Mouse (Mus musculus): ENCODE results near the gene Cap2. TPM values are rescaled to one million over a fixed set of nuclear protein-coding genes. Genes with fewer than 3 reads are reported as not detected.

Cap2 gene
- polyA plus RNA-seq, 1 experiment: not detected

DNA sequence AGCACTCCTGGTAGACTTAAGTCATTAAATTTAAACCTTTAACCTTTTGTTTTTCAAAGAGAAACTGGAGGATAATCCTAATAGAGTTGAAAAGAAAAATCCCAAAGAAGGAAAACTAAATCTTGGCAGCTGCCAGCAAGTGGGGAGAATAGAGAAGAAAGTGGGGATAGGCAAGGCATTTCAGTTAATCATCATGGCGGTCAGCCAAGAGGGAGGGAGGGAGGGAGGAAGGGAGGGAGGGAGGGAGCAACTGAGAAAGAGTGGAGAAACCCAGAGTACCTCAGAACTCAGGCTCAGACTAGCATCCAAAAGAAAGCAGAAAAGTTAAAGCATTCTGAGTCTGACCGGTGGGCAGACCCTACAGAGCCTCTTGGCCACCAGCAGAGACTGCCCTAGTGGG, 99.7 kb downstream of the Cap2 start:
- no peak overlapping the region for H3K4me3 ChIP-seq (replicated peaks)
- no peaks in the 10 kb centered on the region for H3K4me1 ChIP-seq (ENCODE audit: control insufficient read depth)
- no peaks in the 10 kb centered on the region for H3K9me3 ChIP-seq (ENCODE audit: control insufficient read depth, low read length)
- H3K36me3 ChIP-seq (ENCODE audit: control insufficient read depth): no peaks in the 10 kb centered on the region
- no peaks in the 10 kb centered on the region for H3K27me3 ChIP-seq (ENCODE audit: control insufficient read depth)
- TF ChIP-seq GATA1 (IDR thresholded peaks at IDR 0.05; ENCODE audit: low read length): no peak
- TF ChIP-seq TAL1 (IDR thresholded peaks at IDR 0.05; ENCODE audit: low read length): no peak

DNA sequence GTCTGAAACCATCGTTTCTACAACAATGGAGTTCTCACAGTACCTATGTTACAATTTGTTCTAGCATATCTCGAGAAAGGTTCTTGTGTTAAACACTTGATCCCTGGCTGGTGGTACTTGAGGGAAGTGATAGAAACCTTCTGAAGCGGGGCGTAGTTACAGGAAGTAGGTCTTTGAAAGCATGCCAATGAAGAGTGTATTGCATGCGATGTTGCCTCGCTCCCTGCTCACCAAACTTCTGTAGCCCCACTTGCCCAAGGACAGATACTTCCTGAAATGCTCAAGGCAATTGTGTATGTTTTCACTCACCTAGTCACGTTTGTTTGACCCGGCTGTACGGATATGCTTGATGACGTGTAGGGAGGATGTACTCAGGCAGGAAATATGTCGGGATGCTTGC, 101.0 kb downstream of the Cap2 start:
- TF ChIP-seq GATA1 (IDR thresholded peaks at IDR 0.05; ENCODE audit: low read length): no peak
- TF ChIP-seq TAL1 (IDR thresholded peaks at IDR 0.05; ENCODE audit: low read length): no peak
- no peaks in the 10 kb centered on the region for H3K4me1 ChIP-seq (ENCODE audit: control insufficient read depth)
- no peaks in the 10 kb centered on the region for H3K9me3 ChIP-seq (ENCODE audit: control insufficient read depth, low read length)
- no peaks in the 10 kb centered on the region for H3K27me3 ChIP-seq (ENCODE audit: control insufficient read depth)
- H3K4me3 ChIP-seq (replicated peaks): no peak overlapping the region
- H3K36me3 ChIP-seq (ENCODE audit: control insufficient read depth): no peaks in the 10 kb centered on the region

DNA sequence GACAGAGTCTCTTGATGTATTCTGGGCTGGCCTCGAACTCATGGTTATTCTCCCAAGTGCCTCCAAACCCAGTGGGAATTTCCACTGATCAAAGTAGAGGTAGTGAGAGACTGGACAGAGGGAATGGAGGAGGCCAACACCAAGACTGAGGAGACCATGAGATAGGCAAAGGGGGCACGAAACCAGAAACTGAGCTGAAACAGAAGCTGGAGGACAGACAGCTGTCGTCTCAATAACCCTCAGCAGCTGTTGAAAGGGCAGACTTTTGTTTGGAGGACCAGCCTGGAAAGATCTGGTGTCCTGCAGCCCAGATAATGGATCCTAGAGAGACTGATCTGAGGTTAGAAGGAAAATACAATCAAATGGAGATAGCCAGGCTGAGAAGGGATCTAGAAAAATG, 109.4 kb downstream of the Cap2 start:
- Histone ChIP-seq H3K9me3 (ENCODE audit: control insufficient read depth, low read length) (no peaks in the 10 kb centered on the region), H3K4me3 (replicated peaks) (no peak overlapping the region), H3K36me3 (ENCODE audit: control insufficient read depth) (no peaks in the 10 kb centered on the region), H3K4me1 (ENCODE audit: control insufficient read depth) (no peaks in the 10 kb centered on the region), H3K27me3 (ENCODE audit: control insufficient read depth) (no peaks in the 10 kb centered on the region)
- TF ChIP-seq TAL1 (IDR thresholded peaks at IDR 0.05; ENCODE audit: low read length) (no peak), GATA1 (IDR thresholded peaks at IDR 0.05; ENCODE audit: low read length) (no peak)

DNA sequence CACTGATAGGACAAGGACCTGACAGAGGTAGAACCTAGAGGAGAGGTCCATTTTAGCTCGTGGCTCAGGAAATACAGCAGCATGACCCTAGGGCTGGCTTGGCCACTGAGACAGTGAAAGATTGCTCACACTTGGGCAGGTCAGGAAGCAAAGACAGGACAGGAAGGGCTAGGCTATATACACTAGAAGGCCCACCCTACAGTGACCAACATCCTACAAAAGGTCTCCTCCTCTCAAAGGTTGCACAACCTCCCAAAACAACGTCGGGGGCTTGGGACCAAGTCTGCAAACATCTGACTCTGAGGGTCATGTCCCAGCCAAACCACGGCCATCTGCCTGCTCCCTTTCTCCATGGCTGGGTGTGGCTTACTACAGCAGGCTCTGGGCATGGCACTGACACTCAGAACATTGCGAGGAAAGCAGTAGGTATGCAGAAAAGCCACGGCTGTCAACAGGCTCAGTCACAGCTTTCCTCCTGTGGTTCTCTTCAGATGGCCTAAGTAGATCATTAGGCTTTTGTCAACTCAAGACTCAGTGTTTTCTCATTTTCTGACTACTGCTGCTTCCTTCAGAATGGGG, 112.1 kb downstream of the Cap2 start:
- Histone ChIP-seq H3K36me3 (ENCODE audit: control insufficient read depth) (no peaks in the 10 kb centered on the region), H3K4me3 (replicated peaks) (no peak overlapping the region), H3K27me3 (ENCODE audit: control insufficient read depth) (no peaks in the 10 kb centered on the region), H3K9me3 (ENCODE audit: control insufficient read depth, low read length) (no peaks in the 10 kb centered on the region), H3K4me1 (ENCODE audit: control insufficient read depth) (no peaks in the 10 kb centered on the region)
- no peak for TF ChIP-seq TAL1 (IDR thresholded peaks at IDR 0.05; ENCODE audit: low read length)
- TF ChIP-seq GATA1 (IDR thresholded peaks at IDR 0.05; ENCODE audit: low read length): no peak

DNA sequence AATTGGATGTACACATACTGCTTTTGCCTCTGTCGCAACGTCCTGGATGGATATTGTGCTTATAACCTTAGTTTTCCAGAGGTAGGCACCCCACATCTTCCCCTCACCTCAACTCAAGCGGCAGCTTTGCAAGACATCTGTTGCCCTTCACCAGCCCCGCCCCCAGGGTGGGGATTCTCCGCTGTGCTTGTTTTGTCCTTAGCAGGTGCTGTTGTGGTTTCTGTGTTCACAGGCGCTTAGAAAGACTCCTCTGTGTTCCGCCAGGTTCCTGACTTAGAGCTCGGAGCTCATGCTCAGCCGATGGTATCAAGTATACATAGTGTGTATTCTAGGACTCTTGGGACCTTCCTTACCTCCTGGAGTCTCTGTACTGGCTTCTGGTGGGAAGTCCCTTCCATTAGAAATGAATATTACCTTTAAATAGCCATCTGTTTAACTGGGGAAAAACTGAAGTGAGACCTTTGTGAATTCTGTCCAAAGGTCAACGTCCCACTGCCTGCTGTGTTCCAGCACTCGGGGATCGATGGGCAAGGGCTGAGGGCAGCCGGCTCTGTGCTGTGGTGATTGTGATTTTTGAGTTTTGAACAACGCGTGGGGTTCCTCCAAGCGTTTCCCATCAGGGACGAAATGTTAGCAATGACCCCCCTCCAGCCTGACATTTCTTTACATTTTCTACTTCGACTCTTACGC, 115.2 kb downstream of the Cap2 start:
- no peaks in the 10 kb centered on the region for H3K36me3 ChIP-seq (ENCODE audit: control insufficient read depth)
- H3K4me1 ChIP-seq (ENCODE audit: control insufficient read depth): no peaks in the 10 kb centered on the region
- no peak for TF ChIP-seq TAL1 (IDR thresholded peaks at IDR 0.05; ENCODE audit: low read length)
- TF ChIP-seq GATA1 (IDR thresholded peaks at IDR 0.05; ENCODE audit: low read length): no peak
- no peaks in the 10 kb centered on the region for H3K27me3 ChIP-seq (ENCODE audit: control insufficient read depth)
- H3K9me3 ChIP-seq (ENCODE audit: control insufficient read depth, low read length): no peaks in the 10 kb centered on the region
- no peak overlapping the region for H3K4me3 ChIP-seq (replicated peaks)

DNA sequence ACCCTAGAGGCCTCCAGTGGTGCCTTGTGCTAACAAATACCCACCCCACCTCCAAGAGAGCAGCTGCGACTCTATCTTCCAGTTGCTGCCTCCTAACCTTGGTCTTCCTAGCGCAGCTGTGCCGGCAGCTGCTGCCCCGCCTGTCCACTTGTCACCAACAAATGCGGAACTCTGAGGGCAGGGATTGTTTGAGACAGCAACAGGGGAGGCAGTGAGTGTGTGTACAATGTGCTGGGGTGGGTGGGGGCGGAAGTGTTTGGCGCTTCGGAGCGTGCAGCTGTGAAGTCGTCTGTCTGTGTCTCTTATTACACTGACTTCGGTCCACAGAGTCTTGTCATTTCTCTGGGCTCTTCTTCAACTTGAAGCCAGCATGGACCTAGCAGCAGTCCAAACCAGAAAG, 118.0 kb downstream of the Cap2 start:
- no peak for TF ChIP-seq GATA1 (IDR thresholded peaks at IDR 0.05; ENCODE audit: low read length)

DNA sequence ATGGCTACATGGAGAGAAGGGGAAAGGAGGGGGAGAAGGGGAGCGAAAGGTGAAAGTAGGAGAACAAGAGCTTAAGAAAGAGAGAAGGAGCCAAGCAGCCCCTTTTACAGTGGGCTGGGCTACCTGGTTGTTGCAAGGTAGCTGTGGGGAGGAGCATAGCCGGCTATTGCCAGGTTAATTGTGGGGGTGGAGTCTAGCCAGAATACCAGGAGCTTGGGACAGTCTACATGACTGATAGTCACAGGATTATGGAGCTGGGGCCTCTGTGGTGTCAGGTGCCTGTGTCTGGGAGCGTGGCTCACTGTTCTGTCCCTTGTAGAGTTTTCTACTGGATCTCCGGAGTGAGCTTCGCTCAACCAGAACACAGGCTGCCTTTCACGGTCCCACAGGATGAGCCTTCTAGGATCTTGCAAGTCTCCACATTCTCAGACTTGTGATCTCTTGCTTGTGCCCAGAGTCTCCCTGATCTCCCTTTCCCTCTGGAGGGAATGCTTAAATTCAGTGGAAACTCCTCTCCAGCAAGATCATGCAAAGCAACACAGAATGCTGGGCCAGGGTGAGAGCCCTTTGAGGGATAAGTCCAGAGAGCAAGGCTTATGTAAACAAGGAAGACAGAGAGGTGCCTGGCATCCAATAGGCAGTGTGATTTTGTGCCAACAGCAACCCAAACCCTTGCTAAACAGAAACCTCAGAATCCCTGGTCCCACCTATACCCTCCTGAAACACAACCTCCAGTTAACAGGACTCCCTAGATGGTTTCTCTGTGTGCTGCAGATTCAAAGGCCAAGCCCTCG, 119.5 kb downstream of the Cap2 start:
- Histone ChIP-seq H3K27me3 (ENCODE audit: control insufficient read depth) (no peaks in the 10 kb centered on the region), H3K4me3 (replicated peaks) (no peak overlapping the region), H3K9me3 (ENCODE audit: control insufficient read depth, low read length) (no peaks in the 10 kb centered on the region), H3K4me1 (ENCODE audit: control insufficient read depth) (no peaks in the 10 kb centered on the region), H3K36me3 (ENCODE audit: control insufficient read depth) (no peaks in the 10 kb centered on the region)
- no peak for TF ChIP-seq GATA1 (IDR thresholded peaks at IDR 0.05; ENCODE audit: low read length)
- no peak for TF ChIP-seq TAL1 (IDR thresholded peaks at IDR 0.05; ENCODE audit: low read length)

More for the DNA sequence above, 118.0 kb downstream of the Cap2 start:
- Histone ChIP-seq H3K9me3 (ENCODE audit: control insufficient read depth, low read length) (no peaks in the 10 kb centered on the region), H3K36me3 (ENCODE audit: control insufficient read depth) (no peaks in the 10 kb centered on the region), H3K4me1 (ENCODE audit: control insufficient read depth) (no peaks in the 10 kb centered on the region), H3K27me3 (ENCODE audit: control insufficient read depth) (no peaks in the 10 kb centered on the region), H3K4me3 (replicated peaks) (no peak overlapping the region)

DNA sequence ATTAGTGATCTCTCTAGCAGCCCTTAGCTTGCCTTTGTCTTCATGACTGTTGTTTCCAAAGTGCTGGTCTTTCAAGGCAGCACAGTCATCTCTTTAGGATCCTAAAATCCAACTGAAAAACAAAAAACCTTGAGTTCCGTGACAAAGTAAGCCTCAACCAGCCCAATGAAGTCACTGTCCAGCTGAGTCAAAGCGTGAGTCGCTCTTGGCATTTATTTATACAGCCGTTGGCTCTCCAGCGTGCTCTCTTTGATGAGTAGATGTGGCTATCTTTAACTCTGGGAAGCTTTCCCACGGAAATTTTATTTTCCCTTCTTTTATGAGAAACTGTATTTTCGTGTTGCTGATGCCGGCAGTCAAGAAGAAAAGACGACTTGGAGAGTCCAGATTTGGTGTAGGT, 125.0 kb downstream of the Cap2 start:
- H3K9me3 ChIP-seq (ENCODE audit: control insufficient read depth, low read length): no peaks in the 10 kb centered on the region
- H3K4me3 ChIP-seq (replicated peaks): no peak overlapping the region
- TF ChIP-seq TAL1 (IDR thresholded peaks at IDR 0.05; ENCODE audit: low read length) (no peak), GATA1 (IDR thresholded peaks at IDR 0.05; ENCODE audit: low read length) (no peak)
- H3K27me3 ChIP-seq (ENCODE audit: control insufficient read depth): no peaks in the 10 kb centered on the region
- H3K4me1 ChIP-seq (ENCODE audit: control insufficient read depth): no peaks in the 10 kb centered on the region
- H3K36me3 ChIP-seq (ENCODE audit: control insufficient read depth): no peaks in the 10 kb centered on the region

DNA sequence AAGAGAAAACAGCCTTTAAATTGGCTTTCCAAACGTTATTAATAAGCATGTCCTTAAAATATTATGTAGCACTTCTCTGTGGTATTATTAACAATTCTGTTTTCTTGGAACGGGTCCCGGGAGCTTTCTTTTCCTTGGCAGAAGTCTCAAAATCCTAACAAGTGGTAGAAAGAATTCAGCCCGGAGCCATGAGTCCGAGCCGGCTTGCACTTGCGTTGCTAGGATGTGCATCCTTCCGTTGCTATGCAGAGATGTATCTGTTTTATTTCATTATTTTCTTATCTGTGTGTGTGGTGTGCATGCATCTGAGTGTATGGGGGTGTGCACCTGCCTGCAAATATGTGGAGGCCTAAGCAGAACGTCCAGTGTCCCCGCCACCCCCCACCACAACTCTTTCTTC, 126.2 kb downstream of the Cap2 start:
- Histone ChIP-seq H3K36me3 (ENCODE audit: control insufficient read depth) (no peaks in the 10 kb centered on the region), H3K9me3 (ENCODE audit: control insufficient read depth, low read length) (no peaks in the 10 kb centered on the region), H3K27me3 (ENCODE audit: control insufficient read depth) (no peaks in the 10 kb centered on the region), H3K4me3 (replicated peaks) (no peak overlapping the region), H3K4me1 (ENCODE audit: control insufficient read depth) (no peaks in the 10 kb centered on the region)
- TF ChIP-seq TAL1 (IDR thresholded peaks at IDR 0.05; ENCODE audit: low read length) (no peak), GATA1 (IDR thresholded peaks at IDR 0.05; ENCODE audit: low read length) (no peak)

Data from erythroblast, embryonic 14.5 days (primary cell).